Mouse (Mus musculus) testis, adult 2 months (tissue): ENCODE results near the gene Phyh.

Experiments
- CTCF ChIP-seq: fragments of 200-500 bp; IDR thresholded peaks from 2 replicates; pipeline ENCODE4 v1.5.1; 2012; ENCODE audit warnings: low read depth, mild to moderate bottlenecking, inconsistent platforms, low read length, moderate library complexity; ENCODE audit not compliant: control insufficient read depth, insufficient read depth, insufficient replicate concordance
- POLR2A ChIP-seq: fragments of 200-500 bp; IDR thresholded peaks from 2 replicates; pipeline ENCODE4 v1.6.1; 2012; ENCODE audit warnings: low read depth, mild to moderate bottlenecking, inconsistent platforms, low read length, moderate library complexity; ENCODE audit not compliant: control insufficient read depth

- TF ChIP-seq CTCF: no peak
- no peak for TF ChIP-seq POLR2A
Observed at GRCm38 (mm10) chr2:4873331-4873730, 45.5 kb upstream of the Phyh start.
